Mouse (Mus musculus) G1E (cell line): Measurements from ENCODE around the gene Ncor2.

Experiments
- CTCF ChIP-seq: IDR thresholded peaks from 2 replicates; pipeline ENCODE4 v1.5.1; 2012; ENCODE audit warnings: low read depth, low read length, inconsistent platforms, mixed read lengths
- GATA1 ChIP-seq: IDR thresholded peaks from 2 replicates; pipeline ENCODE4 v1.6.1; 2012; ENCODE audit warnings: borderline replicate concordance, low read length, inconsistent platforms, mixed read lengths
- GATA2 ChIP-seq: IDR thresholded peaks from 2 replicates; pipeline ENCODE4 v1.6.1; 2012; ENCODE audit warnings: low read depth, low read length, inconsistent platforms, borderline replicate concordance
- POLR2AphosphoS5 ChIP-seq: IDR thresholded peaks from 2 replicates; pipeline ENCODE4 v1.6.1; 2012; ENCODE audit warnings: low read depth, low read length, inconsistent platforms; ENCODE audit not compliant: insufficient replicate concordance
- TAL1 ChIP-seq: conservative IDR thresholded peaks from 2 replicates; pipeline ENCODE4 v1.6.1; 2012; ENCODE audit warnings: low read depth, low read length, inconsistent platforms, mixed read lengths

GRCm38 (mm10) chr5:125203099-125203498, 24.1 kb upstream of the Ncor2 start:
- TF ChIP-seq CTCF: no peak
- TF ChIP-seq GATA1: no peak
- no peak for TF ChIP-seq TAL1
- TF ChIP-seq GATA2: no peak
- no peak for TF ChIP-seq POLR2AphosphoS5
